Mouse (Mus musculus) embryonic facial prominence, embryonic 15.5 days (tissue): ENCODE measurements around the gene Ckap4. TPM values are rescaled to one million over a fixed set of nuclear protein-coding genes. Genes with fewer than 3 reads are reported as not detected.
A peak's percentile ranks its signal among the peaks of the same experiment; 100 is the strongest.
"Not testable (repeated sequence)": the region's sequence is repeated elsewhere in the genome, so short reads cannot be mapped to it uniquely, and the experiment has no call there.

Source experiments
- ATAC-seq: fragments of 200-750 bp; cut with Nextera tagmentation; 2 replicates; pipeline ENCODE4 v1.8.0; 2017; ENCODE audit warnings: low read depth, moderate TSS enrichment; ENCODE audit not compliant: insufficient number of reproducible peaks, low FRiP score, low TSS enrichment
- H3K27ac ChIP-seq: fragments of 300-500 bp; sonication (generic); replicated peaks from 2 replicates; pipeline ENCODE4 v1.5.1; 2015; ENCODE audit warnings: mild to moderate bottlenecking, inconsistent platforms
- H3K27me3 ChIP-seq: fragments of 300-500 bp; sonication (generic); 2 replicates; pipeline ENCODE4 v1.6.1; 2015; ENCODE audit warnings: inconsistent platforms
- H3K36me3 ChIP-seq: fragments of 300-500 bp; sonication (generic); 2 replicates; pipeline ENCODE4 v1.6.1; 2015; ENCODE audit warnings: mild to moderate bottlenecking, inconsistent platforms
- H3K4me1 ChIP-seq: fragments of 300-500 bp; sonication (generic); 2 replicates; pipeline ENCODE4 v1.6.1; 2015; ENCODE audit warnings: inconsistent platforms
- H3K4me2 ChIP-seq: fragments of 300-500 bp; sonication (generic); replicated peaks from 2 replicates; pipeline ENCODE4 v1.6.1; 2015; ENCODE audit warnings: mild to moderate bottlenecking, inconsistent platforms
- H3K4me3 ChIP-seq: fragments of 300-500 bp; sonication (generic); replicated peaks from 2 replicates; pipeline ENCODE4 v1.5.1; 2015; ENCODE audit warnings: mild to moderate bottlenecking, inconsistent platforms
- H3K9ac ChIP-seq: fragments of 300-500 bp; sonication (generic); 2 replicates; pipeline ENCODE4 v1.6.1; 2015; ENCODE audit warnings: inconsistent platforms
- H3K9me3 ChIP-seq: fragments of 300-500 bp; sonication (generic); replicated peaks from 2 replicates; pipeline ENCODE4 v1.6.1; 2016; ENCODE audit warnings: inconsistent platforms
- WGBS: fragments of 180-500 bp; shearing (Covaris S2); methylation state at CpG from one replicate; pipeline ENCODE4 v1.1.7; 2015; 5-methylcytosine and 5-hydroxymethylcytosine counted together
- polyA plus RNA-seq: library from polyadenylated mRNA; unstranded; fragments of >200 nt; fragmentation: Nextera tagmentation; extraction: Ambion mirVana; gene quantifications from 2 replicates; pipeline ENCODE4 v1.2.1, GENCODE M21; 2015

Gene Ckap4
- polyA plus RNA-seq, 1 experiment from 2014 or later = 134 TPM

DNA sequence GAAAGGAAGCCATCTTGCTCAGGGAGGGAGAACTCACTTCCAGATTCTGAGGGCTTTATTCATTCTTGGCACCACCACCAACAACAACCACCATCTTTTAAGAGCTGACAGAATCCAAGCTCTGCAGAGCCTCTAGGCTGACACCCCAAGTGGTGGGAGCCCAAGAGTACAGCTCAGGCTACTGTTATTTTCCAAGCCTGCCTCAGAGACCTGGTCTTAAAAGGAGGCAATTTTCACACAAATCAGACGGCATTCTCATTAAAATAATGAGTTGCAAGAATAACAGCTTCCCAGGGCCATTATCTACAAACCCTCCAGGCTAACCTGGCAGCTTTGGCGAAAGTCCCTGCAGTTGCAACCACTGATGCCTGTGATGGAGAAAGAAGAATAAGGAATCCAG is 37.1 kb downstream of the Ckap4 start:
- Histone ChIP-seq H3K9ac (no peak overlapping the region), H3K4me3 (no peak overlapping the region), H3K4me1 (no peaks in the 10 kb centered on the region), H3K9me3 (no peaks in the 10 kb centered on the region), H3K27ac (no peak overlapping the region), H3K36me3 (no peaks in the 10 kb centered on the region), H3K27me3 (no peaks in the 10 kb centered on the region), H3K4me2 (no peak overlapping the region)
- ATAC-seq = no peak
- WGBS = 52% methylated on average over 2 of the region's 2 CpGs

- Histone ChIP-seq H3K4me2 (no peak overlapping the region), H3K4me3 (no peak overlapping the region), H3K9ac (no peak overlapping the region), H3K4me1 (no peaks in the 10 kb centered on the region), H3K9me3 (no peaks in the 10 kb centered on the region), H3K27ac (no peak overlapping the region), H3K27me3 (no peaks in the 10 kb centered on the region), H3K36me3 (no peaks in the 10 kb centered on the region)
- WGBS = 74% methylated on average over 7 of the region's 7 CpGs
- no peak for ATAC-seq
Measured at GRCm38 (mm10) chr10:84494432-84494831, 39.4 kb downstream of the Ckap4 start.

DNA sequence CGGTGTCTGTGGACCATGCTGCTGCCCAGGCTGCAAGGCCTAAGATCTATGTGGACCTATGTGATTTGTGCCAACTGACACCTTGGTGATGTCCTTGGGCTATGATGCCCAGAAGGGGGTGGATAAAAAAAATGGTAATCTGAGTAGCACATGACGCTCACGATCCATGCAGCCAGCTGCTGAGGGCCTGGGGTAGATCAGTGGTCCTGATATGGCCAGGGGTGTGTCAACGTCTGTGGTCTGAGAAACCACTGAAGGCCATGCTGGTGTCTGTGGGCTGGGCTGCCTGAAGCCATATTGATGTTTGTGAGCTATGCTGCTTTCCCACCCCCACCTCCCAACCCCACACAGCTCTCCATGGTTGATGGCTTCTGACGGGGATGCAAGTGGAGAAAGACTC is 43.7 kb downstream of the Ckap4 start:
- Histone ChIP-seq H3K36me3 (no peaks in the 10 kb centered on the region), H3K4me3 (no peak overlapping the region), H3K27me3 (no peaks in the 10 kb centered on the region), H3K9ac (no peak overlapping the region), H3K9me3 (no peaks in the 10 kb centered on the region), H3K4me2 (no peak overlapping the region), H3K4me1 (no peaks in the 10 kb centered on the region), H3K27ac (no peak overlapping the region)
- no peak for ATAC-seq
- 71% methylated on average over 5 of the region's 5 CpGs for WGBS

GRCm38 (mm10) chr10:84488315-84488714 is 45.5 kb downstream of the Ckap4 start:
- ATAC-seq = no peak

DNA sequence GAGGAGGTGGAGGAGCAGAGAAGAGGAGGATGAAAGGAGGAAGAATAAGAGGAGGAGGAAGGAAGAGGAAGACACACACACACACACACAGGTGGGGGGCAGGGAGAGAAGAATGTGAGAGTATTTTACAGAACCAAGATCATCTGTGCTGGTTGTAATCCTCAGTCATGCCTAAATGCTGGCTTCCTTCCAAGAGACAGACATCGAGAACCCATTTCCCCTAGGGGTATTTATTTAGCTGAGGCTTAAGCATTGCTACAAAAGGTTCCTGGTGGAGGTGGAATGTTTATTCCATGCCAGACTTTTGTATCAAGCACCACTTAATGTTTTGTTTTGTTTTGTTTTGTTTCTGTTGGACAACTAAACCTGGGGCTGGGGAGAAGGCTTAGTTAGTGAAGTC is 49.2 kb downstream of the Ckap4 start:
- H3K9me3 ChIP-seq = no peaks in the 10 kb centered on the region
- no peak for ATAC-seq
- no peak overlapping the region for H3K4me2 ChIP-seq
- peaks cover 14% of the 10 kb centered on the region for H3K4me1 ChIP-seq
- 7% methylated on average over 1 of the region's 1 CpGs for WGBS
- H3K27ac ChIP-seq = 0 out of 2 replicates have a peak overlapping the region, but pooled peaks have one; percentile 11
- no peak overlapping the region for H3K4me3 ChIP-seq
- no peaks in the 10 kb centered on the region for H3K36me3 ChIP-seq
- H3K9ac ChIP-seq = no peak overlapping the region
- H3K27me3 ChIP-seq = no peaks in the 10 kb centered on the region

More at GRCm38 (mm10) chr10:84488315-84488714, 45.5 kb downstream of the Ckap4 start:
- Histone ChIP-seq H3K27ac (no peak overlapping the region), H3K9ac (no peak overlapping the region), H3K27me3 (no peaks in the 10 kb centered on the region), H3K4me1 (no peaks in the 10 kb centered on the region; the same call in 1 of the 2 replicates), H3K36me3 (no peaks in the 10 kb centered on the region), H3K4me2 (no peak overlapping the region), H3K9me3 (no peaks in the 10 kb centered on the region), H3K4me3 (no peak overlapping the region)
- 47% methylated on average over 6 of the region's 6 CpGs for WGBS

DNA sequence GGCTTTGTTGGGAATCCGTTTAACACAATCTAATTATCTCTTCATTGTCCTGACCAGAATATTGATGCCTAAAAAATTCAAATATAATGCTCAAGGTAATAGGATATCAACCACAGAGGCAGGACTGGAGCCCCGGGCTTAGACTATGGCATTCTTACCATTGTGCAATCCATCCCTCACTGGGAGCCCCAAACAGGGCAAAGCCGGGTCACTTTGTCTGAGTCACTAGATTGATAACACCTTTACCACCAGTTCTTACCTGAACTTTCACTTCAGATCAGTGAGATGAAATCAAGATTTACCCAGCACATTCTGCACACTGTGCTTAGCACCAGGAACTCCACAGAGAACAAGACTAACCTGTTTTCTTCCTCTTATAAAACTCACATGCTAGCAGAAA is 50.3 kb downstream of the Ckap4 start:
- Histone ChIP-seq H3K9me3 (no peaks in the 10 kb centered on the region), H3K9ac (no peak overlapping the region), H3K4me1 (peaks cover 14% of the 10 kb centered on the region), H3K4me3 (no peak overlapping the region), H3K27ac (no peak overlapping the region), H3K36me3 (no peaks in the 10 kb centered on the region), H3K27me3 (no peaks in the 10 kb centered on the region), H3K4me2 (no peak overlapping the region)
- no peak for ATAC-seq
- WGBS = 56% methylated on average over 3 of the region's 3 CpGs

DNA sequence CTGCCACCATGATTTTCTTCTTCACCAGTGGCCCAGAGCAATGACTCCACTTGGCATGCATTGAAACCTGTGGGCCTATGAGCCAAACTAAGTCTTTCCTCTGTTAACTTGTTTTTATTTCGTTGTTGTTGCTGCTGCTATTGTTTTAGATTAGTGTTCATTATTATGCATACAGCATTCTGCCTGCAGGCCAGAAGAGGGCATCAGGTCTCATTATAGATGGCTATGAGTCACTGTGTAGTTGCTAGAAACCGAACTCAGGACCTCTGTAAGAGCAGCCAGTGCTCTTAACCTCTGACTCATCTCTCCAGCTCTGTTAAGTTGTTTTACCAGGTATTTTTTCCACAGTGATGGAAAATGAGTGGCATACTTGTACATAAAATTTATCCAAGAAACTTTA is 50.8 kb downstream of the Ckap4 start:
- Histone ChIP-seq H3K9ac (no peak overlapping the region), H3K27me3 (no peaks in the 10 kb centered on the region), H3K4me2 (no peak overlapping the region), H3K4me3 (no peak overlapping the region), H3K4me1 (peaks cover 14% of the 10 kb centered on the region), H3K27ac (no peak overlapping the region), H3K36me3 (no peaks in the 10 kb centered on the region), H3K9me3 (no peaks in the 10 kb centered on the region)
- no peak for ATAC-seq
- 78% methylated on average over 2 of the region's 2 CpGs for WGBS

DNA sequence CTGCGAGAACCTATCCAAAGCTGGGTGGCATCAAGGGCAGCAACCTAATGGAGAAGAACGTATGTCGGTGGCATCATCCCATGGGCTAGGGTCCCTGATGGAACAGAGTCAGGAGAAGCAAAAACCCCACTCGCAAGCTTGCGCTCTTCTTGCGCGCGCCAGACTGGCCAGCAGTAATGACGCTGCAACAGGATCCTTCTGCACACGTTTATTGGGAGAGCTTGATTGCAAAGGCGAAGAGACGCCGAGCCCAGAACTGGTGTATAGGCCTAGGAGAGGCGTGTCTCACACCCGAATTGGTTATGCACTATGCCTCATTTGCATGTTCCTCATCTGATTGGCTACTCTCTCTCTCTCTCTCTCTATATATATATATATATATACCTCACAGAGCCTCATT is 51.4 kb downstream of the Ckap4 start:
- H3K4me3 ChIP-seq, H3K4me2 ChIP-seq, H3K36me3 ChIP-seq, H3K27ac ChIP-seq, ATAC-seq, H3K9ac ChIP-seq, H3K27me3 ChIP-seq, H3K9me3 ChIP-seq: not testable (repeated sequence)
- 91% methylated on average over 15 of the region's 15 CpGs for WGBS
- peaks cover 19% of the 10 kb centered on the region for H3K4me1 ChIP-seq

GRCm38 (mm10) chr10:84481327-84481671 is 52.6 kb downstream of the Ckap4 start:
- no peaks in the 10 kb centered on the region for H3K27me3 ChIP-seq
- no peaks in the 10 kb centered on the region for H3K9me3 ChIP-seq
- WGBS = 40% methylated on average over 5 of the region's 5 CpGs
- no peaks in the 10 kb centered on the region for H3K36me3 ChIP-seq
- H3K4me2 ChIP-seq = no peak overlapping the region
- no peak overlapping the region for H3K9ac ChIP-seq
- H3K4me3 ChIP-seq = no peak overlapping the region
- peaks cover 19% of the 10 kb centered on the region for H3K4me1 ChIP-seq
- ATAC-seq = no peak
- H3K27ac ChIP-seq = peak overlapping the region; percentile 68; the same call in 1 of the 2 replicates

GRCm38 (mm10) chr10:84480667-84481326 is 53.1 kb downstream of the Ckap4 start:
- 32% methylated on average over 8 of the region's 8 CpGs for WGBS
- H3K4me2 ChIP-seq = no peak overlapping the region
- H3K4me3 ChIP-seq = no peak overlapping the region
- no peaks in the 10 kb centered on the region for H3K27me3 ChIP-seq
- H3K4me1 ChIP-seq = peaks cover 19% of the 10 kb centered on the region
- ATAC-seq = peak; percentile 51
- H3K27ac ChIP-seq = peak overlapping the region; percentile 68
- H3K9me3 ChIP-seq = no peaks in the 10 kb centered on the region
- H3K36me3 ChIP-seq = no peaks in the 10 kb centered on the region
- no peak overlapping the region for H3K9ac ChIP-seq

DNA sequence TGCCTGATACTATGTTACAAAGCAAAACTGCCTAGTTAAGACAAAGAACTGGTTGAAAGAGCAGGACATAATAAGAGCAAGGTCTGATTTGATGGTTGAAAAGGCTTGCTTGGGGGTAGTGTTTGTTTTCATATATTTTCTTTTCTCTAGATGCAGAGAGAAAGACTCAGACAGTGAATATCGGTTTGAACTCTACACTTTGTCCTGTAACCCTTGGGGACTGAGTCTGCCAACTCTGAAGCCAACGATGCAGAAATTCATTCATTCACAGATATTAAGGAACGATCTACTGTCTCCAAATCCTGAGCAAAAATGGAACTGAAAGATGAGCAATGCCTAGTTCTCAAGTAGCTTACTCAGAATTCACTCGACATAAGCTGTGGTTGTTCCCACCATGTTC is 53.7 kb downstream of the Ckap4 start:
- Histone ChIP-seq H3K4me1 (peaks cover 19% of the 10 kb centered on the region), H3K4me3 (no peak overlapping the region), H3K27ac (0 out of 2 replicates have a peak overlapping the region, but pooled peaks have one; percentile 68), H3K36me3 (no peaks in the 10 kb centered on the region), H3K9ac (no peak overlapping the region), H3K4me2 (no peak overlapping the region), H3K9me3 (no peaks in the 10 kb centered on the region), H3K27me3 (no peaks in the 10 kb centered on the region)
- WGBS = 71% methylated on average over 4 of the region's 4 CpGs
- no peak for ATAC-seq

GRCm38 (mm10) chr10:84477613-84478076 is 56.2 kb downstream of the Ckap4 start:
- no peak overlapping the region for H3K27ac ChIP-seq
- H3K4me3 ChIP-seq = no peak overlapping the region
- no peaks in the 10 kb centered on the region for H3K9me3 ChIP-seq
- no peaks in the 10 kb centered on the region for H3K36me3 ChIP-seq
- no peak overlapping the region for H3K9ac ChIP-seq
- H3K27me3 ChIP-seq = no peaks in the 10 kb centered on the region
- ATAC-seq = peak; percentile 55; the same call in 1 of the 2 replicates
- H3K4me2 ChIP-seq = no peak overlapping the region
- WGBS = 24% methylated on average over 3 of the region's 3 CpGs
- H3K4me1 ChIP-seq = peaks cover 19% of the 10 kb centered on the region
